Mouse (Mus musculus): Measurements from ENCODE around the gene Kmt2b.

GRCm38 (mm10) chr7:30593579-30594509 lies 5.3 kb upstream of the Kmt2b start:
- no peak for TF ChIP-seq CTCF (IDR thresholded peaks at IDR 0.05; ENCODE audit: control insufficient read depth, insufficient read depth, insufficient replicate concordance, low read depth, low read length)
- no peak for TF ChIP-seq POLR2A (IDR thresholded peaks at IDR 0.05; ENCODE audit: control insufficient read depth, low read depth, low read length)

Measured in testis, adult 2 months (tissue).